Mouse (Mus musculus) telencephalon, adult 2 months (tissue): ENCODE data around the gene Zfp423.
A peak's percentile ranks its signal among the peaks of the same experiment; 100 is the strongest.

Source experiments
- DNase-seq: peaks from one replicate; pipeline ENCODE4 v3.0.0-alpha.2; 2011; ENCODE audit warnings: low read depth, low spot score

Zfp423 gene

DNA sequence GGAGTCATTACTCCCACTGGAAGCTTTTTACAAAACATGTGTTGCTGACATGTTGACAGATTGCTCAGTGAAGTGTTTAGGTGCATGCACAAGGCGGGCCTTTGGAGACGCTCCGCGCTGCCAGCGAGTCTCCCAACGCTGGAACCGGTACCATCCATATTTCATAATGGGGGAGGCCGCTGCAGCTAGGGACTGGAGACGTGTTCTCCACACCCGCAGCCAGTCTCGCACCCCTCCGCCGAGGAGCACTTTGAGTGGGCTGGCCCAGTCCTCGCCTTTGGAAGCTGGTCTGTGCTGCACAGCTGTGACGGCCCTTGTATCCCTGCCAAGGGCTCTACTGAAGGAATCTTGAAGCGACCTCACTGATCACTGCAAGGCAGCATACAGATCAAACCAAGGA is 122.5 kb downstream of the Zfp423 start:
- peak; percentile 66 for DNase-seq

DNA sequence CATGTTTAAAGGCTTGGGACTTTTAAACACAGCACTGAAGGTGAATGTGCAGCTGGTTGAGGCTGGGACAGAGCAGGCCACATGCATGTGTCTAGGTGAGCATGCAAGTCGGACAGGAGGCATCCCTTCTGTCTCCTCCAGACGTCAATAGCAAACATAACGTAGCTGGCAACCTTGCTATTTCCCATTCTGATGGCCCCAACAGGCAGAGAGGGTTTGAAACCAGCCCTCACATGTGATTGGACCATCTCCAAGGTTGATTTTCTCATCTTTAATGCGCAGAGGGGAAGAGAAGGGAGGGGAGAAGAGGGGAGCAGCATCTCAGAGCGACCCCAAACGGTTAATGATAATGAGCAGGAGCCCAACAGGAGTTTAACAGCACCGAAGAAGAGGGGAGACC is 123.5 kb downstream of the Zfp423 start:
- no peak for DNase-seq

DNA sequence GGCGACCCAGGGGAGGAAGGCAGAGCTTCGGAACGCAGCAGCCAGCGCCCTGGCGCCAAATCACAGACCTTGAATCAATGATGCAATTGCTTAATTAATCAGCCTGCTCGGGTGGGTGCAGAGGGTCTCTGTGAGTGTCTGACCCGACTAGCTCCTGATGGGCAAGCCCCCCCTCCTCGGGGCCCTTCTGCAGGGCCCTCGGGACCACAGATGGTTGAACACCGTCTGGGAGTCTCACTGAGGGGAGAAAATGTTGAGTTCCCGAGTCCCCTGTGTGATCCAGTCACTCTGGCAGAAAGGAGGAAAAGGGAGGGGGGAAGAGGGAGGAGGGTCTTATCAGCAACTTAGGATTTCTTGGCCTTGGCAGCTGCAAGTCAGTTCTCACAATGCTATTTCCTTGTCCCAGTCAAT is 124.0 kb downstream of the Zfp423 start:
- no peak for DNase-seq

DNA sequence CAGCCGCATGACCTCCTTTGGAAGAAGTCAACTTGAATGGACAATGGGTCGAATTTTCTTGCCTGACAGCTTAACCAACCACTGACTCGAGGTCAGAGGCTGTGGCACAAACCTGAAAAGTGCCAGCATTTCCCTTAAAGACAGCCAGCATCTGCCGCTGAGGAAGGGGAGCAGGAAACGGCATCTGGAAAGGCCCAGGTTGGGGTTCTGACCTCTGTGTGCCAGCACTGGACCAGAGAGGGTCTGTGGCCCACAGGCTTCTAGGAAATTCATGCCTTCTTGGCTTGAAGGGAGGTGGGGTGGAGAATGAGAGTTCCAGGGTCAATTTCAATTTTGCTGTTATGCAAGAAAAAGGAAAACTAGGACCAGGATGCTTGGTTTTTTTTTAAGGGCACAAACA is 124.7 kb downstream of the Zfp423 start:
- DNase-seq = no peak

DNA sequence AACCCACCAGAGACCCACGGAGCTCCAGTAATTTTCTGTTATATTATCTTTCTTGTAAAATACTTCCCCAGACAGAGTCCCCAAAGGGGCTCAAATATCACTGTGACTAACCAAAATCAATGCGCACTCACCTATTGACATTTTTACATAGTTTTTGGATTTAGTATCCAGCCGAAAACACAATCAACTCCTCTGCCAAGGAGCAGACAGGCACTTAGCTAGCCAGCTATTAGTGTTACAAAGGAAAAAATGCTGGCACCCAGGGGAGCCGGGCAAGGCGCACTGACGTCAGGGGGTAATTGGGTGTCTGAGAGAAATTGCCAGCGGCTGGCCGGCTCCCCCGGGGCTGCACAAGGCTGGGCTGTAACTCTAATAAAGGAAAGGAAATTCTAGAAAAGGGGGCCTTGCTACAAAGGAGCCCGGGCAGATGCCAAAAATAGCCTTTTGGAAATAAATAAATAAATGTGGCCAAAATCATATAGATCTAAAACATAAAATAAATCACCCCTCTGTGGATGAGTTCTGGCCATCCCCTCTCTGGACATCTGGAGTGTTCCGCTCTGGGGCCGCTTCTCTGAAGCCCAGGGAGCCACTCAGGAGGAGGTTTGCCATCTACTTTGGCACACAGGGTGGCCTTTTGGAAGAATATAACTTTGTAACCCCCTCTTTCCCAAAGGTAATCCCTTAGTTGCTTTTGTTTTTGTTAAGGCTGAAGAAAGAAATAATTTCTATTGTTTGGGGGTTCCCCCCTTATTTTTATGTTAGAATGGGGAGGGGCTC is 125.4 kb downstream of the Zfp423 start:
- no peak for DNase-seq

GRCm38 (mm10) chr8:87833339-87833738 is 126.1 kb downstream of the Zfp423 start:
- no peak for DNase-seq

DNA sequence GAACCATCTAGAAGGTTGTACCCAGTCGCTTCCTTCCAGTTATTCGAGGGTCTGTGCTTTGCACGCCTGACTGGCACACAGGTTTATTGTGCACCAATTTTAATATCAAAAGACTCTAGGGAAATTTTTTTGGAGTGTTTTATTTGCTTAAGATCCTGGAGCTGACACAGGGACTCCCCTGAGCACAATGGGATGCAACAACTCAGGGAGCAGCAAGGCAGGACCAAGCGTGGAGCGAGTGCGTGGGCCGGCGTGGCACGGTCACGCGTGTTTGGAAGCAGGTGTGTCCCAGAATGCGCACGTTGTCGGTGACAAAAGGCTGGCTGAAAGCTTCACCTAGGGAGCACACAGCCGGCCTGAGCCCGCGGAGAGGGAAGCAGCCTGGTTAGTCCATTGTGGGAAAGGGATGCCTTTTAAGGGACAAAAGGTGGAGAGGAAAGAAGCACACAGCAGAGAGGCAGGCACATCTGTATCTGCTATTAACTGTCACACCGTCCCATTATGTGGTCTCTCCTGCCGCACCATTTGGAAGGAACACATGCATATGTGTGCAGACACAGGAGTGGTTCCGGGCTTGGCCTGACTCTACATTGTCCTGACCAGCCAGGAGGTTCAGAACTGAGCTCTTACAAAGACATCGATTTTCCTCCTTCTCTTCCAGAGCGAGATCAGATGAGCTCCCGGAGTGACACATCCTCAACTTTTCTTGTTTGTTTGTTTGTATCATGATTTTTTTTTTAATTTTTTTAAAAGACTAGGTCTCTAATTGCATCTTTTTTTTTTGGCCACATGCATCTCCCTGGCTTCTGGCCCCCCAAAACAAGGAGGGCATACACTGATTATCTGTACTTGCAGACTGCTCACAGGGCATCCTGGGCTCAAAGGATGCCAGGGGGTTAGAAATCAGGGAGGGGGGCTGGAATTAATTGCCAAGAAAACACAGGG is 126.7 kb downstream of the Zfp423 start:
- no peak for DNase-seq

- no peak for DNase-seq
Observed at GRCm38 (mm10) chr8:87831567-87831966, 127.8 kb downstream of the Zfp423 start.

DNA sequence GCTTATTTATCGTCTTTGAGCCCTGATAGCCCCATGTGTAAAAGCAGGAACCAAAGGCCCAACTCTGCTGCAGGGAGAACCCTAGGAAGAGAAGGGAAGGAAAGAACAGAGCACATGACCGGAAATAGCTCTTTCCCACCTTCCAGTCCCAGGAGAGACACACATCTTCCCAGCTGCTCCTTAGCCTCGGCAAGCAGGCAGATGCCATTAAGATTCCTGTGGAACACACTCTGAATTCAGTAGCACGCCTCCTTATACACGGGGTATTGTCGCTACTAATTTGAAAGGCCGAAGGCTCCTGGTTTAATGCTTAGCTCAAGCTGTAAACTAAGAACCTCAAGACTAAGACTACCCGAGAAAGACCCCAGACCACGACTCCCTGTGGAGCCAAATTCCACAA is 128.3 kb downstream of the Zfp423 start:
- no peak for DNase-seq

- no peak for DNase-seq
Observed at GRCm38 (mm10) chr8:87830200-87830599, 129.2 kb downstream of the Zfp423 start.

- no peak for DNase-seq
Observed at GRCm38 (mm10) chr8:87826013-87826660, 133.3 kb downstream of the Zfp423 start.

GRCm38 (mm10) chr8:87823172-87823571 is 136.2 kb downstream of the Zfp423 start:
- DNase-seq = no peak

DNA sequence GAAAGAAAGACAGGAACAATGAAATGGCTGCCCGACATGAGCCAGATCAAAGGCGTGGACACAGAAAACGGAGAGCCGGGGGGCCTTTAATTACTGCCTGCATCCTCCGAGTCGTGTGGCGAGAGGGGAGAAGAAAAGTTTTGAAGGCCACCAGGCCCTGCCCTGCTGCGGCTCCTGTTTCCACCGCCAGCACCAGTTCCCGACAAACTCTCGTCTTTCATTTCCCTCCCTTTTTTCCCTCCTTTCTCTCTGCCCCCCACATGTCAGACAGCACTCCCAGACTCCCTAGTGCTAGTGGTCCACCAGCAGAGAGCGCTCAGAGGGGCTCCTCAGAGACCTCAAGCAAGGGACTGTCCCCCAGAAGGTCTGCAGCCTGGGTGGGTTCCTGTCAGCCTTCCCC is 136.7 kb downstream of the Zfp423 start:
- DNase-seq = no peak

DNA sequence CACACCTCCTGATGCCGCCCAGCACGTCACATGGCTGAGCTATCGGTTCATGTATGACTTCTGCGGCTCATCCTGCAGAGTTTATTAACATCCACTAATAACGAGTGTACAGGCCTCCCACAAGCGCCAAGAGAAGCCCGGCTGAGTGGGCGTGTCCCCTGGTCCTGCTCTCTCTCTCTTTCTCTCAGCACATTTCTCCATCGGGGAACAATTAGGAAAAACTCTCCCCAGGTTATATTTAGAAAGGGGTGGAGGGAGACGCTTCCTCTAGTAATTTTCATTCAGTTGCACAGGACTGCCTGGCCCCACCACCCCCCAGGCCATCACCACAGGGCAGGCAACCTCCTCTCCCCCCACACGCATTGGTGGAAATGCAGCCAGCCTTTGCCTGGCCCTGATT is 137.2 kb downstream of the Zfp423 start:
- DNase-seq = no peak

DNA sequence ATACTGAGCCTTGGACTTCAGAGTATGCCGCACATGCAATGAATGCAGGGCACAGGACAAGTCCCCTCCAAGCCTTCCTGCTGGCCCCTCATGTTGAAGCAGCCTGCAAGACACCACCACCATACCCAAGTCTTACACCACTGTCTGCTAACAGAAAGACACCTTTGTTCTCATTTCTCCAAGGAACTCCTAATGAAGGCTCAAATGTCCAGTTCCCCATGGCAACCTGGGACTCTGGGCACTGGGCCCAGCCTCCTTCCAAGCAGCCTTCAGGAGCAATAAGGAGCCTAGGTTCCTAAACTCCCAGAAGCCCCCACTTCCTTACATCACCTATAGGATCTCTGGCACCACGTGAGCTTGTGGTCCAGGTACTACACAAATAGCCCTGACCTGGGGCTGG is 137.7 kb downstream of the Zfp423 start:
- DNase-seq = no peak

- DNase-seq = no peak
Observed at GRCm38 (mm10) chr8:87819263-87819662, 140.1 kb downstream of the Zfp423 start.

- no peak for DNase-seq
Observed at GRCm38 (mm10) chr8:87818506-87818905, 140.9 kb downstream of the Zfp423 start.

GRCm38 (mm10) chr8:87816141-87816540 is 143.3 kb downstream of the Zfp423 start:
- no peak for DNase-seq

GRCm38 (mm10) chr8:87812661-87813060 is 146.7 kb downstream of the Zfp423 start:
- DNase-seq = no peak

GRCm38 (mm10) chr8:87812069-87812449 is 147.3 kb downstream of the Zfp423 start:
- DNase-seq = no peak

DNA sequence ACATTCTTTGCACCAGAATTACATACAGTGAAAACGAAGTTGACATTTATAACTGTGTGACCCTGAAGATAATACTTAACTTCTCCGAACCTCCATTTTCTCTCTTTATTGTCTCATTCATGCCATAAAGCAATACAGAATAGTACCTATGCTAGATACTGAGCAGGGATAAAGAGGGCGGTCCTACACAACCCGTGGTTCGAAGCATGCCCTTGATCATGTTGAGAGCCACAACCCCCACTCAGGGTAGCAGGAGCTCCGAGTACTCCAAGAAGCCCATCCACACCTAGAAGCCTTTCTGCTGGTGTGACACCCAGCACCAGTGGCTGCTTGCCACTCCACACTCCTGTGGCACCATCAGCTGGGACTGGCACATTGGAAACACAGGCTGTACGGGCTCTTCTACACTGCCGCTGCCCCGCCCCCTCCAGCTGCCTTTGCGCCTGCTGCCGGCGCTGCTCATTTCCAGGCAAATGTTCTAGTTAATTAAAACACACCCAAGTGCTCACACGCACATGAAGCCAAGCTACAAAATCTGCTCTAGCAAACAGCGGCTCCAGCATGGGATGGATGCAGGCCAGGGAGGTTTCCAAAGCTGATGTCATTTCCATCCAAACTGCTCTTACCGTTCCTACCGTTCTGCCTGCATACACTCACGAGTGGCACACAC is 147.9 kb downstream of the Zfp423 start:
- DNase-seq = peak; percentile 70

DNA sequence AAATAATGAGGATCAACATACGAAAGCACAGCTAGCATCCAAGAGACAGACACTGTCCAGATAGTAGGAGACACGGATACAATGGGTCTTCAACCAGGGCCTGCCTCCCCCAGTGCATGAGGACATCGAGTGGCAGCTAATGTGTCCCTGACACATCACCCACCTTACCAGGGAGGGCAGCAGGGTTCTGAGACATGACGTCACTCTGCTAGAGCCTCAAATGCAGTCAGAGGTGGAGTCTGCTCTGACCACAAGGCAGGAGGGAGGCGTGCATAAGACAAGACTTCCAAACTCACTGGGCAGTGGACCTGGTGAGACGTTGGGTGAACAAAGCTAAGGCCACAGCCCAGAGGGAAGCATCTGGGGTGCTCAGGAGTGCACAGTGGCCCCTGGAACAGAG is 148.6 kb downstream of the Zfp423 start:
- DNase-seq = no peak
